Mouse (Mus musculus): ENCODE results near the gene Edaradd. TPM values are rescaled to one million over a fixed set of nuclear protein-coding genes. Genes with fewer than 3 reads are reported as not detected.
"Not testable (repeated sequence)": the region's sequence is repeated elsewhere in the genome, so short reads cannot be mapped to it uniquely, and the experiment has no call there.

Gene Edaradd
- polyA plus RNA-seq, 1 experiment from 2014 or later, result 3.1 TPM

- H3K27me3 ChIP-seq (ENCODE audit: control insufficient read depth, insufficient read depth, low read length), result no peaks in the 10 kb centered on the region
- H3K27ac ChIP-seq (replicated peaks; ENCODE audit: low read depth, low read length), result no peak within 1 kb of the TSS
- no peaks in the 10 kb centered on the region for H3K9me3 ChIP-seq (replicated peaks; ENCODE audit: control insufficient read depth, low read length)
- 83% methylated on average over 1 of the region's 1 CpGs for WGBS
- DNase-seq (ENCODE audit: low spot score), result no peak
- ATAC-seq (replicated peaks; ENCODE audit: insufficient number of reproducible peaks, low FRiP score, low TSS enrichment, low read depth), result no peak
- no peak within 1 kb of the TSS for H3K4me2 ChIP-seq (ENCODE audit: low read depth, low read length)
- H3K4me3 ChIP-seq (ENCODE audit: low read depth, low read length), result no peak within 1 kb of the TSS
- H3K36me3 ChIP-seq (replicated peaks; ENCODE audit: control insufficient read depth, insufficient read depth, low read depth, low read length), result no peaks in the 10 kb centered on the region
- H3K4me1 ChIP-seq (ENCODE audit: control insufficient read depth, insufficient read depth, low read length), result no peaks in the 10 kb centered on the region
- no peak within 1 kb of the TSS for H3K9ac ChIP-seq (replicated peaks; ENCODE audit: low read length)
Observed at GRCm38 (mm10) chr13:12464844-12465243, 55.4 kb downstream of the Edaradd start, which contains the start of gene Lgals8. Gene Lgals8, minus strand, starts transcription at chr13:12464944.

- not testable (repeated sequence) for H3K9ac ChIP-seq (replicated peaks; ENCODE audit: low read length); H3K4me3 ChIP-seq (ENCODE audit: low read depth, low read length); H3K4me2 ChIP-seq (ENCODE audit: low read depth, low read length); H3K27ac ChIP-seq (replicated peaks; ENCODE audit: low read depth, low read length); DNase-seq (ENCODE audit: low spot score); H3K36me3 ChIP-seq (replicated peaks; ENCODE audit: control insufficient read depth, insufficient read depth, low read depth, low read length); ATAC-seq (replicated peaks; ENCODE audit: insufficient number of reproducible peaks, low FRiP score, low TSS enrichment, low read depth); H3K9me3 ChIP-seq (replicated peaks; ENCODE audit: control insufficient read depth, low read length); H3K4me1 ChIP-seq (ENCODE audit: control insufficient read depth, insufficient read depth, low read length); H3K27me3 ChIP-seq (ENCODE audit: control insufficient read depth, insufficient read depth, low read length)
- 73% methylated on average over 6 of the region's 6 CpGs for WGBS
Observed at GRCm38 (mm10) chr13:12464159-12464558, 56.1 kb downstream of the Edaradd start.

- WGBS, result 75% methylated on average over 4 of the region's 4 CpGs
- H3K9ac ChIP-seq (replicated peaks; ENCODE audit: low read length), result no peak overlapping the region
- H3K36me3 ChIP-seq (replicated peaks; ENCODE audit: control insufficient read depth, insufficient read depth, low read depth, low read length), result no peaks in the 10 kb centered on the region
- no peaks in the 10 kb centered on the region for H3K9me3 ChIP-seq (replicated peaks; ENCODE audit: control insufficient read depth, low read length)
- no peak overlapping the region for H3K4me3 ChIP-seq (ENCODE audit: low read depth, low read length)
- no peaks in the 10 kb centered on the region for H3K4me1 ChIP-seq (ENCODE audit: control insufficient read depth, insufficient read depth, low read length)
- H3K27me3 ChIP-seq (ENCODE audit: control insufficient read depth, insufficient read depth, low read length), result no peaks in the 10 kb centered on the region
- H3K27ac ChIP-seq (replicated peaks; ENCODE audit: low read depth, low read length), result no peak overlapping the region
- H3K4me2 ChIP-seq (ENCODE audit: low read depth, low read length), result no peak overlapping the region
- no peak for DNase-seq (ENCODE audit: low spot score)
- no peak for ATAC-seq (replicated peaks; ENCODE audit: insufficient number of reproducible peaks, low FRiP score, low TSS enrichment, low read depth)
Observed at GRCm38 (mm10) chr13:12462623-12463022, 57.6 kb downstream of the Edaradd start.

GRCm38 (mm10) chr13:12461730-12462119 lies 58.5 kb downstream of the Edaradd start:
- Histone ChIP-seq H3K27me3 (ENCODE audit: control insufficient read depth, insufficient read depth, low read length) (no peaks in the 10 kb centered on the region), H3K4me3 (ENCODE audit: low read depth, low read length) (peak overlapping the region; percentile 71), H3K9me3 (replicated peaks; ENCODE audit: control insufficient read depth, low read length) (no peaks in the 10 kb centered on the region), H3K27ac (replicated peaks; ENCODE audit: low read depth, low read length) (no peak overlapping the region), H3K4me1 (ENCODE audit: control insufficient read depth, insufficient read depth, low read length) (no peaks in the 10 kb centered on the region), H3K9ac (replicated peaks; ENCODE audit: low read length) (peak overlapping the region; percentile 67), H3K36me3 (replicated peaks; ENCODE audit: control insufficient read depth, insufficient read depth, low read depth, low read length) (no peaks in the 10 kb centered on the region), H3K4me2 (ENCODE audit: low read depth, low read length) (peak overlapping the region; percentile 88)
- peak; percentile 25 for DNase-seq (ENCODE audit: low spot score)
- 6% methylated on average over 7 of the region's 7 CpGs for WGBS
- ATAC-seq (replicated peaks; ENCODE audit: insufficient number of reproducible peaks, low FRiP score, low TSS enrichment, low read depth), result no peak

- no peaks in the 10 kb centered on the region for H3K4me1 ChIP-seq (ENCODE audit: control insufficient read depth, insufficient read depth, low read length)
- peak overlapping the region; percentile 88 for H3K4me2 ChIP-seq (ENCODE audit: low read depth, low read length)
- H3K36me3 ChIP-seq (replicated peaks; ENCODE audit: control insufficient read depth, insufficient read depth, low read depth, low read length), result no peaks in the 10 kb centered on the region
- H3K9me3 ChIP-seq (replicated peaks; ENCODE audit: control insufficient read depth, low read length), result no peaks in the 10 kb centered on the region
- ATAC-seq (replicated peaks; ENCODE audit: insufficient number of reproducible peaks, low FRiP score, low TSS enrichment, low read depth) (peak; percentile 98), DNase-seq (ENCODE audit: low spot score) (peak; percentile 90)
- no peaks in the 10 kb centered on the region for H3K27me3 ChIP-seq (ENCODE audit: control insufficient read depth, insufficient read depth, low read length)
- peak overlapping the region; percentile 71 for H3K4me3 ChIP-seq (ENCODE audit: low read depth, low read length)
- peak overlapping the region; percentile 67 for H3K9ac ChIP-seq (replicated peaks; ENCODE audit: low read length)
- WGBS, result under 1% methylated on average over 59 of the region's 59 CpGs
- H3K27ac ChIP-seq (replicated peaks; ENCODE audit: low read depth, low read length), result no peak overlapping the region
Observed at GRCm38 (mm10) chr13:12460881-12461729, 59.1 kb downstream of the Edaradd start.

- Histone ChIP-seq H3K9ac (replicated peaks; ENCODE audit: low read length) (peak overlapping the region; percentile 67), H3K36me3 (replicated peaks; ENCODE audit: control insufficient read depth, insufficient read depth, low read depth, low read length) (no peaks in the 10 kb centered on the region), H3K4me3 (ENCODE audit: low read depth, low read length) (peak overlapping the region; percentile 71), H3K27ac (replicated peaks; ENCODE audit: low read depth, low read length) (no peak overlapping the region), H3K4me2 (ENCODE audit: low read depth, low read length) (peak overlapping the region; percentile 88), H3K27me3 (ENCODE audit: control insufficient read depth, insufficient read depth, low read length) (no peaks in the 10 kb centered on the region), H3K9me3 (replicated peaks; ENCODE audit: control insufficient read depth, low read length) (no peaks in the 10 kb centered on the region), H3K4me1 (ENCODE audit: control insufficient read depth, insufficient read depth, low read length) (no peaks in the 10 kb centered on the region)
- no peak for ATAC-seq (replicated peaks; ENCODE audit: insufficient number of reproducible peaks, low FRiP score, low TSS enrichment, low read depth)
- 10% methylated on average over 8 of the region's 8 CpGs for WGBS
- DNase-seq (ENCODE audit: low spot score), result peak; percentile 42
Observed at GRCm38 (mm10) chr13:12460443-12460842, 59.8 kb downstream of the Edaradd start.

- Histone ChIP-seq H3K4me2 (ENCODE audit: low read depth, low read length) (no peak overlapping the region), H3K36me3 (replicated peaks; ENCODE audit: control insufficient read depth, insufficient read depth, low read depth, low read length) (no peaks in the 10 kb centered on the region), H3K27ac (replicated peaks; ENCODE audit: low read depth, low read length) (no peak overlapping the region), H3K27me3 (ENCODE audit: control insufficient read depth, insufficient read depth, low read length) (no peaks in the 10 kb centered on the region), H3K4me1 (ENCODE audit: control insufficient read depth, insufficient read depth, low read length) (no peaks in the 10 kb centered on the region), H3K9me3 (replicated peaks; ENCODE audit: control insufficient read depth, low read length) (no peaks in the 10 kb centered on the region), H3K4me3 (ENCODE audit: low read depth, low read length) (no peak overlapping the region), H3K9ac (replicated peaks; ENCODE audit: low read length) (no peak overlapping the region)
- DNase-seq (ENCODE audit: low spot score) (no peak), ATAC-seq (replicated peaks; ENCODE audit: insufficient number of reproducible peaks, low FRiP score, low TSS enrichment, low read depth) (no peak)
- 76% methylated on average over 7 of the region's 7 CpGs for WGBS
Observed at GRCm38 (mm10) chr13:12456711-12457110, 63.5 kb downstream of the Edaradd start.

- no peak overlapping the region for H3K4me2 ChIP-seq (ENCODE audit: low read depth, low read length)
- ATAC-seq (replicated peaks; ENCODE audit: insufficient number of reproducible peaks, low FRiP score, low TSS enrichment, low read depth), result no peak
- WGBS, result 76% methylated on average over 7 of the region's 7 CpGs
Observed at GRCm38 (mm10) chr13:12454686-12455390, 65.4 kb downstream of the Edaradd start.

More at GRCm38 (mm10) chr13:12454686-12455390, 65.4 kb downstream of the Edaradd start:
- Histone ChIP-seq H3K36me3 (replicated peaks; ENCODE audit: control insufficient read depth, insufficient read depth, low read depth, low read length) (no peaks in the 10 kb centered on the region), H3K9me3 (replicated peaks; ENCODE audit: control insufficient read depth, low read length) (no peaks in the 10 kb centered on the region), H3K4me1 (ENCODE audit: control insufficient read depth, insufficient read depth, low read length) (no peaks in the 10 kb centered on the region), H3K27me3 (ENCODE audit: control insufficient read depth, insufficient read depth, low read length) (no peaks in the 10 kb centered on the region), H3K9ac (replicated peaks; ENCODE audit: low read length) (no peak overlapping the region), H3K4me3 (ENCODE audit: low read depth, low read length) (no peak overlapping the region), H3K27ac (replicated peaks; ENCODE audit: low read depth, low read length) (no peak overlapping the region)
- no peak for DNase-seq (ENCODE audit: low spot score)
